Mouse (Mus musculus): Measurements from ENCODE around the gene Acss2. TPM values are rescaled to one million over a fixed set of nuclear protein-coding genes. Genes with fewer than 3 reads are reported as not detected.
"Not testable (repeated sequence)": the region's sequence is repeated elsewhere in the genome, so short reads cannot be mapped to it uniquely, and the experiment has no call there.

The Acss2 gene
- total RNA-seq, 2 experiments from 2014 or later: 36.7 to 37.7 TPM

GRCm38 (mm10) chr2:155536292-155536691, 18.5 kb downstream of the Acss2 start:
- ATAC-seq (replicated peaks; ENCODE audit: low FRiP score, low TSS enrichment, poor library complexity, severe bottlenecking): no peak

DNA sequence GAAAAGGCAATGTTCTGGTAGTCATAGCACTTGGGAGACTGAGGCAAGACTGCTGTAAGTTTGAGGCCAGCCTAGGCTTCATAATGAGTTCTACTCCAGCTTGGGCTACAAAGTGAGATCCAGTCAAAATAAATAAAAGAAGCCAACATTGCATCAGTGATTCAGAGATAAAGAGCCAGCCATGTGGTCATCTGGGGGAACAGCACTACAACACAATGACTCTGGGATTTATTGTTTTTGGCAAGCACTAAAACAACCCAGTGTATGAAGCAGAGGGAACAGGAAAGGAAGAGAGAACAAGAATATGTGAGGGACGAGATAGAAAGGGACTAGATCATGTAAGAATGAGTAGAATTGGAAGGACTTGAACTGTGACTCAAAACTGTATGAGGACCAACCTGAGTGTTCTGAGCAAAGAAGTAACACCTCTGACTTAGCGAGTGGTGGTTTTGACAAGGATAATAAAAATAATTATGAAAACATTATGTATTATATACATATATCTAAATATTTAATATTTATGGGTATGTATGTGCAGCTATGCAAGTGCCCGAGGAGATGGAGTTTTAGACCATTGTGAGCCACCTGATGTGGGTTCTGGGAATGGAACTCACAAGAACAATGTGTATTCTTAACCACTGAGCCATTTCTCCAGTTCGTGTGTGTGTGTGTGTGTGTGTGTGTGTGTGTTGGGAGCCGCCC, 20.2 kb downstream of the Acss2 start:
- peak; percentile 50; the same call in 1 of the 2 replicates for ATAC-seq (replicated peaks; ENCODE audit: low FRiP score, low TSS enrichment, poor library complexity, severe bottlenecking)

- not testable (repeated sequence) for ATAC-seq (replicated peaks; ENCODE audit: low FRiP score, low TSS enrichment, poor library complexity, severe bottlenecking)
Observed at GRCm38 (mm10) chr2:155538463-155539057, 20.8 kb downstream of the Acss2 start.

DNA sequence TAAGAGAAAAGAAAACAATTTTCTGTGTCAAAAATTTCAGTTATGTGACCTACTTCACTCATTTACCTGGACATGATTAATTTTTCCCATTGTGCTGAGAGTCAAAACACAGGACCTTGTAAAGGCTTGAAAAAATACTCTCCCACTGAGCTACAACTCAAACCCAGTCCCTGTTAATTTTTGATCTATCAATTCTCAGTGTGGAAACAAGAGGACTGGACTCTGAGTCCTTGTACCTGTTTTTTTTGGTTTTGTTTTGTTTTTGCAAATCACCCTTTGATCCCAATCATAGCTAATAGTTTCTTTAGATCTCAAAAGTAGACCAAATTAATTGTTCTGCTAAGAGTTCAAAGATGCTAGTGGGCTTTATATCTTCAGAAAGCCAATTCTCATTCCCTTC, 21.9 kb downstream of the Acss2 start:
- ATAC-seq (replicated peaks; ENCODE audit: low FRiP score, low TSS enrichment, poor library complexity, severe bottlenecking): no peak

- ATAC-seq (replicated peaks; ENCODE audit: low FRiP score, low TSS enrichment, poor library complexity, severe bottlenecking): no peak
Observed at GRCm38 (mm10) chr2:155540822-155541458, 23.2 kb downstream of the Acss2 start.

- ATAC-seq (replicated peaks; ENCODE audit: low FRiP score, low TSS enrichment, poor library complexity, severe bottlenecking): no peak
Observed at GRCm38 (mm10) chr2:155546955-155547354, 29.2 kb downstream of the Acss2 start.

DNA sequence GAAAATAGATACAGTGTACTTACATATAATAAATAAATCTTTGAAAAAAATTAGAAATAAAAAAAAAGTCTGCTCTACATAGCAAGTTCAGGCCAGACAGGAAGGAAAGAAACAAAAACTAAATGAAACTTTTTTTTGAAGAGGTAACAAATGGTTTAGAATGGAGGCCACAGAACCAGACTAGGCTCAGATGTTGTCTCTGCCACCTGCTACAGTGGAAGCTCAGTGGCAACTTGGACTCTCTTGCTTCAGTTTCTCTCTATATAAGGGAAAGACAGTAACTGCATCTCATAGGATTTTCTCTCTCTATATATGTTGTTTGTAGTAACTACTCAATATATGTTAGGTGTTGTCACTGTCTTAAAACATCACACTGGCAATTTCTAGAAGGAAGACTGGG, 34.6 kb downstream of the Acss2 start:
- no peak for ATAC-seq (replicated peaks; ENCODE audit: low FRiP score, low TSS enrichment, poor library complexity, severe bottlenecking)

DNA sequence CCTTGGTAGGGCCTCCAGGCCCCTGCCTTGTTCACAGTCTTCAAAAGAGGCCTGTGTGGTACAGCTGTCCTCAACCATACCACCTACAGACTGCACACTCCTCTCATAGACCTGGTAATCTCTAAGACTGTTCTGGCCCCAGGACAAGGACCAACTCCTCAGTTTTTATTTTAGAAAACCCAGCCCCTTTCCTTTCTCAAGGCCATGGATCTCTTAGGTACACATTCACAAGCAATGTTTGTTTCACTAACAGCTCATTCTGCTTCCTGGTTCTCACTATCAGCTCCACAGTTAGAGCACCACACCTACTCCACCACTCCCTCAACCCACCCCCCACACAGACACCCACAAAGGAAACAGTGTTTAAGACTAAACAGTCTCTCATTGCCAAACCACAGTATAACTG, 35.2 kb downstream of the Acss2 start:
- ATAC-seq (replicated peaks; ENCODE audit: low FRiP score, low TSS enrichment, poor library complexity, severe bottlenecking): peak; percentile 95

- ATAC-seq (replicated peaks; ENCODE audit: low FRiP score, low TSS enrichment, poor library complexity, severe bottlenecking): no peak
Observed at GRCm38 (mm10) chr2:155554426-155554985, 36.8 kb downstream of the Acss2 start.

DNA sequence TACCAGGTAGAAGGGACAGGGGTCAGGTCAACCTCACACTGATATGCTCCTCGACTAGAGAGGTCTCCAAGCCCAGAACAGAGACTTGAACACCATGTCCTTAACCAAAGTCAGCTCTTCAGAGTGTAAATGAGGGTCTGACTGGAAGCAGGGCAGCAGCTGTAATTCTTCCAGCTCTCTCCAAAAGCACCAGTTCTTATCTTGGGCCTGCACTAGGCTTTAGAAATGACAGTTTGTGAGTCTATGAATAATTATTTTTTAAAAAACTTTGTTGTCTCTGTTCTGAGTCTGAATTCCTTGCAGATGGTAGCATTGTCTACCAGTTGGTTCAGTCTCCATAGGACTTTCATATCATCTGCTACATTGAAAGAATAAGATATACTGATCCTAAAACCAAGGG, 44.5 kb downstream of the Acss2 start:
- peak; percentile 68 for ATAC-seq (replicated peaks; ENCODE audit: low FRiP score, low TSS enrichment, poor library complexity, severe bottlenecking)

DNA sequence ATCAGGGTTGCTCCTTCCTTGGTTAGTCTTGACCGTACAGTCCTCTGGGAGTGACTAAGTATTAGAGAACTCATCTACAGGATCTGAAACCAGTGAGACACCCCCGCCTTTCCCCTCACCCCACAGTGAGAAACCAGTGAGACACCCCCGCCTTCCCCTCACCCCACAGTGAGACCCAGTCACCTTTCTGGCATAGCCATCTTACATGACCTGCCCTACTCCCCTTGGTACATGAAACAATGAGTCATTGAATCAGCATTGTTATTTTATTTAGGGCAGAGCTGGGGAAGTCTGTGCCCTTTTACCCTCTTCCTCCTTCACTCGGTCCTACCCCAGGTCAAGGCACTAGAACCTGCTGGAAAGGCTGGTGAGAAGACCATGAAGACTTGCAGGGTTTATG, 45.2 kb downstream of the Acss2 start:
- no peak for ATAC-seq (replicated peaks; ENCODE audit: low FRiP score, low TSS enrichment, poor library complexity, severe bottlenecking)

DNA sequence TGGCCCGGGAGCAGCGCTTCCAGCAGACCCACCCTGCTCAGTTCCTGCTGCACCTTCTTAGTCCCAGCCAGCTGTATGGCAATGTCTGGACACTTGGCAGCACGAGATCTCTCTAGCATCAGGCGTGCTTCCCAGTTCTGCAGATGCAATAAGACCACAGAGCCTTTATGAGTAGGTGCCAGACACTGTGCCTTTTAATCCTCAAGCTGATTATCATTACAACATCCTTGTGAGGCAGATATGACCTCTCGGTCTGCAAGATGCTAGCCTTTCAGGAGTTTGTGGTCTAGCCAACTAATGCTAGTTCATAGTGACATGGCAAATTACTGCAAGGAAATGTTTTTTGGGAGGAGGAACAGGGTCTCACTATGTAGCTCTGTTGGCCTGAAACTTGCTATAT, 50.0 kb downstream of the Acss2 start:
- peak; percentile 61 for ATAC-seq (replicated peaks; ENCODE audit: low FRiP score, low TSS enrichment, poor library complexity, severe bottlenecking)

DNA sequence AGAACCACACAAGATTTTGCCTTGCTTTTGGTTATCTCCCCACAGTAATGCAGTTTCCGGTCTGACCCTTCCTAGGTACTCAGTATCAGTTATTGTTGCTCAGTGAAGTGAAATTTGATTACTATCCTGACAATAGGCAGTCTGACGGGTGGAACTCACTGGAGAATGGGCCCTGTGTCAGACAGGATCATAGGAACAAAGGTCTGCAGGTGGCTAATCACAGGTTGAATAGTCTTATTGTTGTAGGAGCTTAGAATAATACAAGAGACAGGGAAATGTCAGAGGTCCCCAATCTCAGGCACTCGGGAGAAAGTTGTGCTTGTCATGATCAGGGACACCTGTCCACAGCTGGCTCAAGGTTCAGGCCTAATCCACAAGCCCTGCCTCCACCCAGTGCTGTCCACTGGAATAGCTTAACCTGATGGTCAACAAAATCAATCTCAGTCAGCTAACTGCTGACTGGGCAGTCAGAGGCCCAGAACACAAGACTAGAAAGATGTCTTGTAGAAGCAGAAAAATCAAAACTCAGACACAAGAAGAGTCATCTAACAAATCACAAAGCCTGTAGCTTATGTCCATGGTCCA, 51.6 kb downstream of the Acss2 start:
- ATAC-seq (replicated peaks; ENCODE audit: low FRiP score, low TSS enrichment, poor library complexity, severe bottlenecking): peak; percentile 48; the same call in 1 of the 2 replicates

DNA sequence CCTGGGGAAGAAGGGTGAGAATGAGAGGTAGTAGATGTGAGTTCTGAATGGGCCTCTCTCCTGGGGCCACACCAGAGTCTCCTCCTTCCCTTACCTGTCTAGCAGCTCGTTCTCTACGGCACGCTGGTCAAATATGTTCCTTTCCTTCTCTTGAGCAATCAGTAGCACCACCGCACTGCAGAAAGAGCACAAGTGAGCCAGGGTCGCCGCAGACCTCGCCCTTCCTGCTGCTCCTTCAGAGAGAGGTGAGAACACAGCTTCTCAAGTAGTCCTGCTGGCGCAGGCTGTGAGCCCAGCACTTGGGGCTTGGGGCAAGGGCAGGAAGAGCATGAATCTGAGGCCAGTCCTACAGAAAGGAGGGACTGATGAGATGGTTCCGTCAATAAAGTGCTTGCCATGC, 55.3 kb downstream of the Acss2 start:
- no peak for ATAC-seq (replicated peaks; ENCODE audit: low FRiP score, low TSS enrichment, poor library complexity, severe bottlenecking)

- no peak for ATAC-seq (replicated peaks; ENCODE audit: low FRiP score, low TSS enrichment, poor library complexity, severe bottlenecking)
Observed at GRCm38 (mm10) chr2:155573996-155574395, 56.2 kb downstream of the Acss2 start.

GRCm38 (mm10) chr2:155574700-155575099, 57.0 kb downstream of the Acss2 start:
- ATAC-seq (replicated peaks; ENCODE audit: low FRiP score, low TSS enrichment, poor library complexity, severe bottlenecking): no peak

DNA sequence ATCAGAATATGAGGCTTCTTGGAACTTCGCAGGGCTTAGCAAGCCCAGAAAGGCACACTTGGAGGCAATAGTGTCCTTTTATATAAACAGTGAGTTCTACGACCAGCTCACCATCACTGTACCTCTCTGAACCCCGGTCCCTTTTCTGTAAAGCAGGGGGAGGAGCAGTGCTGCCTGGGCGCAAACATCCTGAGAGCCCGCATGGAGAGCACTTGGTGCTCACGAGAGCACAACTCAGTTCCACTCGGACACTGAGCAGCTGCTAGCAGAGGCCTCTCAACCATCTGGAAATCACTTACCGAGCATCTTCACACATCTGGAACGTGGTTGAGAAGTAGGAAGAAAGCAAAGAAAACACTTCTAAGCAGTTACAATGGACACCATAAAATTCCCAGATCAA, 58.9 kb downstream of the Acss2 start:
- ATAC-seq (replicated peaks; ENCODE audit: low FRiP score, low TSS enrichment, poor library complexity, severe bottlenecking): no peak

DNA sequence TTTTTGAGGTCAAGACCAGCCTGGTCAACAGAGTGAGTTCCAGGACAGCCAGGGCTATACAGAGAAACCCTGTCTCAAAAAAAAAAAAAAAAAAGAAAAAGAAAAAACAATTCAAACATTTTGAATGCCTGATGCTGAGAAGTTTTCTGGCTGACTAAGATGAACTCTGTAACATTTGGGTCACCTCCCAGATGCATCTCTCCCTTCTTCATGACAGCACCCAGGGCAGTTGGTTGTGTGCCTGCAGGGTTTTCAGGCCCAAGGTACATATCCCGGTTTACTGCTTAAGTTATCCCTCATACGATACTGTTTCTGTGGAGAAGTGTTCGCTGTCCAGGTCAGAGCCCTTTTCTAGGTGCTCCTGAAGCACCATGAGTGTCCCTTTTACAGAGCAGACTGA, 62.6 kb downstream of the Acss2 start:
- ATAC-seq (replicated peaks; ENCODE audit: low FRiP score, low TSS enrichment, poor library complexity, severe bottlenecking): no peak

DNA sequence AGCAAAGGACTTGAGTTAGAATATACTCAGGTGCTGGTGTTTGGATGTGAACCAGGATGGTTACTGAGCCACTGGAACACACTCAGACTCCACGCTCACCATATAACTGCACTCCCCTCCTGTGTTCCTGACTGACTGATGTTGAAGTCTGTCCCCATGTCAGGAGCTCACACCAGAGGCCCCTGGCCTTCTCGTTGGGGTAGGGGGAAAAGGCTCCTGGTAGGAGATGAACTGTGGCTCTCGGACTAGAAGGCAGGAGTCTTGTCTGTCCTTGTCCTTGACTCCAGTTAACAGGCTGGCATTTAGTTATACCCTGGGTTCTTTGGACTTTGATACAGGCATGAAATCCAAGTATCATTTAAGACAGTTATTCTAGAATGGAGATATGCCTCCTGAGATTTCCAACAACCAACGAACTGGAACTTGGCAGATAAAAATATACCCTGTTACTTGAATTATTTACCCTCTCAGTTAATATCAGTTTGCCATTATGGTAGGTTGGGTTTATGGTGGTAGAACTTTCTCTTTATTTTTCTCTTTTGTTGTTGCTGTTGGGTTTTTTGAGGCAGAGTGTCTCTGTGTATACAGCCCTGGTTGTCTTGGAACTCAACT, 64.7 kb downstream of the Acss2 start:
- ATAC-seq (replicated peaks; ENCODE audit: low FRiP score, low TSS enrichment, poor library complexity, severe bottlenecking): no peak

GRCm38 (mm10) chr2:155582996-155583395, 65.2 kb downstream of the Acss2 start:
- ATAC-seq (replicated peaks; ENCODE audit: low FRiP score, low TSS enrichment, poor library complexity, severe bottlenecking): no peak

All from megakaryocyte-erythroid progenitor cell, adult 5-6 weeks (primary cell).